Mouse (Mus musculus) layer of hippocampus, adult 2 months (tissue): Measurements from ENCODE around the gene Abcg8. TPM values are rescaled to one million over a fixed set of nuclear protein-coding genes. Genes with fewer than 3 reads are reported as not detected.

Experiments
- DNase-seq, 2 experiments: peaks; one replicate each; pipeline ENCODE4 v3.0.0; 2022; ENCODE audit warnings: low spot score in 2 of 2
- H3K27ac ChIP-seq: fragments of 200-600 bp; 2 replicates; pipeline ENCODE4 v1.8.1; 2022
- H3K4me3 ChIP-seq: fragments of 200-600 bp; 2 replicates; pipeline ENCODE4 v1.8.1; 2022; ENCODE audit warnings: mild to moderate bottlenecking
- CTCF ChIP-seq: fragments of 200-600 bp; conservative IDR thresholded peaks from 2 replicates; pipeline ENCODE4 v1.8.1; 2022; ENCODE audit warnings: antibody characterized with exemption, mild to moderate bottlenecking, moderate library complexity
- total RNA-seq, 2 experiments: library from RNA; stranded (reverse); gene quantifications; 2 replicates each; pipeline ENCODE4 v1.2.3; 2021

Gene Abcg8
- total RNA-seq, 2 experiments from 2014 or later, result not detected

- Histone ChIP-seq H3K4me3 (no peak overlapping the region), H3K27ac (no peak overlapping the region)
- DNase-seq, result no peak
- no peak for TF ChIP-seq CTCF
Measured at GRCm38 (mm10) chr17:84731361-84731760, 55.3 kb downstream of the Abcg8 start.

- TF ChIP-seq CTCF, result no peak
- Histone ChIP-seq H3K4me3 (no peak overlapping the region), H3K27ac (no peak overlapping the region)
- DNase-seq, result no peak
Measured at GRCm38 (mm10) chr17:84732612-84733011, 56.5 kb downstream of the Abcg8 start.

GRCm38 (mm10) chr17:84736719-84737118 lies 60.6 kb downstream of the Abcg8 start:
- no peak for DNase-seq
- TF ChIP-seq CTCF, result no peak
- no peak overlapping the region for H3K27ac ChIP-seq

GRCm38 (mm10) chr17:84738073-84738797 lies 62.1 kb downstream of the Abcg8 start:
- no peak for TF ChIP-seq CTCF
- no peak for DNase-seq
- H3K27ac ChIP-seq, result no peak overlapping the region
- no peak overlapping the region for H3K4me3 ChIP-seq

More at GRCm38 (mm10) chr17:84736719-84737118, 60.6 kb downstream of the Abcg8 start:
- H3K4me3 ChIP-seq, result no peak overlapping the region

- no peak for TF ChIP-seq CTCF
- no peak overlapping the region for H3K4me3 ChIP-seq
- no peak overlapping the region for H3K27ac ChIP-seq
- DNase-seq, result no peak
Measured at GRCm38 (mm10) chr17:84744256-84744655, 68.2 kb downstream of the Abcg8 start.

GRCm38 (mm10) chr17:84745001-84745400 lies 68.9 kb downstream of the Abcg8 start:
- DNase-seq, result no peak
- no peak for TF ChIP-seq CTCF
- Histone ChIP-seq H3K4me3 (no peak overlapping the region), H3K27ac (no peak overlapping the region)

GRCm38 (mm10) chr17:84747212-84747611 lies 71.1 kb downstream of the Abcg8 start:
- Histone ChIP-seq H3K4me3 (no peak overlapping the region), H3K27ac (no peak overlapping the region)
- peak; percentile 19 to 23 for DNase-seq
- no peak for TF ChIP-seq CTCF

GRCm38 (mm10) chr17:84748152-84748682 lies 72.1 kb downstream of the Abcg8 start:
- no peak for TF ChIP-seq CTCF
- Histone ChIP-seq H3K4me3 (no peak overlapping the region), H3K27ac (peak overlapping the region; percentile 60; the same call in 1 of the 2 replicates)
- DNase-seq, result no peak

- peak; percentile 25 to 44 for DNase-seq
- no peak overlapping the region; the same call in 1 of the 2 replicates for H3K4me3 ChIP-seq
- H3K27ac ChIP-seq, result peak overlapping the region; percentile 60
- no peak for TF ChIP-seq CTCF
Measured at GRCm38 (mm10) chr17:84749297-84749696, 73.2 kb downstream of the Abcg8 start.

Other genes starting within 250 kb of the Abcg8 start
- 10 to 100 TPM; 14.8 to 17.3 TPM for gene Thada, start 210.1 kb upstream of the Abcg8 start, total RNA-seq
- gene Plekhh2, start 164.4 kb upstream of the Abcg8 start, total RNA-seq, result 1 to 10 TPM; 5.2 to 5.8 TPM
- 10 to 100 TPM; 20.5 to 22.5 TPM for gene Dync2li1, start 49.8 kb upstream of the Abcg8 start, total RNA-seq
- not detected for gene Abcg5, start 6.7 kb downstream of the Abcg8 start, total RNA-seq
- 10 to 100 TPM; 58.0 to 63.2 TPM for gene Lrpprc, start 114.5 kb downstream of the Abcg8 start, total RNA-seq